Mouse (Mus musculus): ENCODE measurements at regions not wholly inside any gene's neighbourhood (a gene's known extent, or its start where the extent isn't known, plus 50 kb on each side); places are given as distances from the start of the nearest gene placed in this dataset.

- TF ChIP-seq TAL1 (IDR thresholded peaks at IDR 0.05; ENCODE audit: low read length) (no peak), GATA1 (IDR thresholded peaks at IDR 0.05; ENCODE audit: low read length) (no peak)
Measured at GRCm38 (mm10) chr17:88367876-88368275, 72.6 kb upstream of the Foxn2 start.
